Mouse (Mus musculus): ENCODE measurements around the gene Man1a.

The Man1a gene

DNA sequence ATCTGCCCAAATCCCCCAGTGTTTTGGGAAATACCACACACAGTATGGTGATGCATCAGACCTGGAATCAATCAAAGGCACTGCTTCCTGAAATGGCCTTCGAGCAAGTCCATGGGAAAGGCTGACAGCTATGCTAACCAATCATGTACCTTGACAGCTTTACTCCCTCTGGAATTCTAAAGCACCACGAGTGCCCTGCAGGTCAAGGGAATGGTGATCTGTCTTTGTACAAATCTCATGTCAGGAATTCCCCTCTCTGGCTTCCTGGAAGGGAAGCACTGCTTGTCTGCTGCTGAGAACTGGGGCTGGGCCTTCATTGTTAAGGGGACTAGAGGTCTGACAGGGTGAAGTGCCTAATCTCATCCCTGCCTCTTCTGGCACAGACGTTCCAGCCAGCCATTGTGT is 17.3 kb downstream of the Man1a start:
- no peaks in the 10 kb centered on the region for H3K36me3 ChIP-seq (ENCODE audit: insufficient read depth, low read length)
- no peak overlapping the region for H3K4me3 ChIP-seq (replicated peaks; ENCODE audit: low read length)
- no peaks in the 10 kb centered on the region for H3K27me3 ChIP-seq (ENCODE audit: insufficient read depth, low read length)
- H3K4me1 ChIP-seq (replicated peaks; ENCODE audit: low read depth, low read length), result peaks cover 10% of the 10 kb centered on the region
- H3K9me3 ChIP-seq (ENCODE audit: low read length), result no peaks in the 10 kb centered on the region
- TF ChIP-seq POU5F1 (IDR thresholded peaks at IDR 0.05; ENCODE audit: borderline replicate concordance, low read length) (no peak), NANOG (IDR thresholded peaks at IDR 0.05; ENCODE audit: borderline replicate concordance, low read length) (no peak), CTCF (conservative IDR thresholded peaks at IDR 0.05; ENCODE audit: low read length) (no peak)

DNA sequence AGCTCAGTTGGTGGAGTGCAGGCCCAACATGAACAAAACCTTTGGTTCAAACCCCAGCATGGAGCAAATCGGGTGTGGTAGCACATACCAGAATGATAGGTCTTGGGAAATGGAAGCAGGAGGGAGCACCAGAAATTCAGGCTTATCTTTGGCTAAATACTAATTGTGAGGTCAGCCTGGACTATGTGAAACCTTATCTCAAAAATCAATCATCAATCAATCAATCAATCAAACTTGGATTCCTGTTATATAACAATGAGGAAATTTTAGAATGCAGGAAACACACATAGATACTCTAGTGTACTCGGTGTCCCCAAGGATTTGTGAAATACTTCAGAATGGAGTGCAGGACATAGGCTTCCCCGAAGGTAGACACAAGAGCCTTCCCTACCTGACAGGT is 17.8 kb downstream of the Man1a start:
- Histone ChIP-seq H3K9me3 (ENCODE audit: low read length) (no peaks in the 10 kb centered on the region), H3K4me3 (replicated peaks; ENCODE audit: low read length) (no peak overlapping the region), H3K27me3 (ENCODE audit: insufficient read depth, low read length) (no peaks in the 10 kb centered on the region), H3K4me1 (replicated peaks; ENCODE audit: low read depth, low read length) (peaks cover 10% of the 10 kb centered on the region), H3K36me3 (ENCODE audit: insufficient read depth, low read length) (no peaks in the 10 kb centered on the region)
- TF ChIP-seq POU5F1 (IDR thresholded peaks at IDR 0.05; ENCODE audit: borderline replicate concordance, low read length) (no peak), NANOG (IDR thresholded peaks at IDR 0.05; ENCODE audit: borderline replicate concordance, low read length) (no peak)

DNA sequence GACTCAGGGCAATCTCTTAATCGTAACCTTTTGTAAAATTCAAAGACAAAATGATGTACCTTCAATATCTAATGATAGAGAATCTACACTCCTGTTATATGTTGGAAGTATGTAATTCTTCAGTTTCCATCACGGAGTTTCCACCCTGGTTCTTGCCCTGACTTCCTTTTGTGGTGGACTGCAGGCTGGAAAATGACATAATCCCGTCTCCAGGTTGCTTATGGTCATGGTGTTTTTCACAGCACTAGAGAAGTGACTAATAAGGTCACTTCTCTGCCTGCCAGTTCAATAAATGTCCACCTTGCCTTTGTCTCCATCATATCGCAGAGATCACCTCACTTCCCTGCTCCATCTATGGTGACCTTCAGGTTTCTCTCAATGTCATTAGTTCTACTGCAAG is 22.2 kb downstream of the Man1a start:
- Histone ChIP-seq H3K4me3 (replicated peaks; ENCODE audit: low read length) (no peak overlapping the region), H3K27me3 (ENCODE audit: insufficient read depth, low read length) (no peaks in the 10 kb centered on the region), H3K9me3 (ENCODE audit: low read length) (no peaks in the 10 kb centered on the region), H3K36me3 (ENCODE audit: insufficient read depth, low read length) (no peaks in the 10 kb centered on the region), H3K4me1 (replicated peaks; ENCODE audit: low read depth, low read length) (peaks cover 8% of the 10 kb centered on the region)
- no peak for TF ChIP-seq POU5F1 (IDR thresholded peaks at IDR 0.05; ENCODE audit: borderline replicate concordance, low read length)
- TF ChIP-seq NANOG (IDR thresholded peaks at IDR 0.05; ENCODE audit: borderline replicate concordance, low read length), result no peak
- no peak for TF ChIP-seq CTCF (conservative IDR thresholded peaks at IDR 0.05; ENCODE audit: low read length)

DNA sequence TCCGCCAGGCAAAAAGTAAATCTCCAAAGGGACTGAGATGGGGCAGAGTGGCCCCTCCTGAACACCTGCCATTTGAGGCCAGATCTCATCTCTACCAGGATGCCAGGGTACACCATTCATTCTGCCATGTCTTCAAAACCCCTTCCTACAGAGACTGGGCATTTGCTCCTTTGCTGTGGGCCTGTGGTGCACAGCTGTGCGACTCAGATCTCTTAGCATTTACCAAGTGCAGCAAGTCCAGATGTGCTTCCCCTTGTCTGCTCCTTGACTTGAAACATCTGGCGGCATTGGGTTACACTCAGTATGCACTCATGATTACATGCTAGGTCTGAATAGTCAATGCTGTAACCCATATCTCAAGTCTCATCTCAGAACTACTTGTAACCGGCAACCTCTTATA is 28.5 kb downstream of the Man1a start:
- TF ChIP-seq POU5F1 (IDR thresholded peaks at IDR 0.05; ENCODE audit: borderline replicate concordance, low read length) (no peak), CTCF (conservative IDR thresholded peaks at IDR 0.05; ENCODE audit: low read length) (no peak), NANOG (IDR thresholded peaks at IDR 0.05; ENCODE audit: borderline replicate concordance, low read length) (no peak)

DNA sequence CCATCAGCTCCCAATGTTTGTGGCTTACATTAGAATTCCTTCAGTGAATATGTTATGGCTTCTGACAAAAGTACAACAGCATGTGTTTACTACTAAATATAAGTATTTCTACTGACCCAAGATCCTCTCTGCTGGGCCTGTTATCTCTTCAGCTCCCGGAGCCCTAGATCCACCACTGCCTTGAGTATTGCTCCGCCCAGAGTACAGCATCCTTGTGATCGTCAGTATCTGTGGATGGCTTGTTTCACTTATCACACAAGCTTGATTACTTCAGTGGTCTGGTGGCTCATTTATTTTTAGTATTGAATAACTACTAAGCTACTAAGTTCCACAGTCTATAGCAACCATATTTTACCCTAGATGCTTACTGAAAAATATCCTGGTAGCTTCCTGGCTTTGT is 33.1 kb downstream of the Man1a start:
- TF ChIP-seq NANOG (IDR thresholded peaks at IDR 0.05; ENCODE audit: borderline replicate concordance, low read length), result no peak
- TF ChIP-seq POU5F1 (IDR thresholded peaks at IDR 0.05; ENCODE audit: borderline replicate concordance, low read length), result no peak
- TF ChIP-seq CTCF (conservative IDR thresholded peaks at IDR 0.05; ENCODE audit: low read length), result no peak
- H3K36me3 ChIP-seq (ENCODE audit: insufficient read depth, low read length), result no peaks in the 10 kb centered on the region
- no peaks in the 10 kb centered on the region for H3K4me1 ChIP-seq (replicated peaks; ENCODE audit: low read depth, low read length)
- H3K4me3 ChIP-seq (replicated peaks; ENCODE audit: low read length), result no peak overlapping the region
- no peaks in the 10 kb centered on the region for H3K27me3 ChIP-seq (ENCODE audit: insufficient read depth, low read length)
- H3K9me3 ChIP-seq (ENCODE audit: low read length), result no peaks in the 10 kb centered on the region

More for the DNA sequence above, 28.5 kb downstream of the Man1a start:
- no peaks in the 10 kb centered on the region for H3K36me3 ChIP-seq (ENCODE audit: insufficient read depth, low read length)
- no peaks in the 10 kb centered on the region for H3K9me3 ChIP-seq (ENCODE audit: low read length)
- no peak overlapping the region for H3K4me3 ChIP-seq (replicated peaks; ENCODE audit: low read length)
- no peaks in the 10 kb centered on the region for H3K4me1 ChIP-seq (replicated peaks; ENCODE audit: low read depth, low read length)
- no peaks in the 10 kb centered on the region for H3K27me3 ChIP-seq (ENCODE audit: insufficient read depth, low read length)

DNA sequence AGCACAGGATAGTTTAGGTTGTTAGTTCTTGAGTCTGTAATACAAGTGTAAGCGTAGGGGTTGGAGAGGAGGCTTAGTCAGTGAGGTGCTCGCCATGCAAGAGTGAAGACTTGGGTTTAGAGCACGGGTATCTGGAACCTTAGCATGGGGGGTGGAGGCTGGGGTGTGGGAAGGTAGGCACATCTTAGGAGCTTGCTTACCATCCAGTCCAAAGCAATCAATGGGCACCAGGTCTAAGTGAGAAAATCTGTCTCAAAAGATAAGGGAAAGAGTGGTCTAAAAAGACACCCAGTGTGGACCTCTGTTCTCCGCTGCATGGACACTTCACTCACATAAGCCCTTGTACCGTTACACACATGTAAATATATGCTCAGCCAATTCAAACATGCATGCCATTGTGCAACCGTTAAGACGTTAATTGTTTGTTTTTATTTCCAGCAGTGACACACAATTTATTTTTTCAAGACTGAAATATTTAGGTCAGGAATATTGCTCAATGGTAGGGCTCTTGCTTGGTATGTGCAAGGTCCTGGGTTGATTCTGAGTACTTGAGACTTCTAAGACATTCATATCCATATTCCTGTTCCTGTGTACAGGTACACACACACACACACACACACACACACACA is 34.1 kb downstream of the Man1a start:
- Histone ChIP-seq H3K4me1 (replicated peaks; ENCODE audit: low read depth, low read length) (no peaks in the 10 kb centered on the region), H3K27me3 (ENCODE audit: insufficient read depth, low read length) (no peaks in the 10 kb centered on the region), H3K36me3 (ENCODE audit: insufficient read depth, low read length) (no peaks in the 10 kb centered on the region), H3K4me3 (replicated peaks; ENCODE audit: low read length) (no peak overlapping the region), H3K9me3 (ENCODE audit: low read length) (no peaks in the 10 kb centered on the region)
- TF ChIP-seq CTCF (conservative IDR thresholded peaks at IDR 0.05; ENCODE audit: low read length), result no peak
- TF ChIP-seq POU5F1 (IDR thresholded peaks at IDR 0.05; ENCODE audit: borderline replicate concordance, low read length), result no peak
- TF ChIP-seq NANOG (IDR thresholded peaks at IDR 0.05; ENCODE audit: borderline replicate concordance, low read length), result no peak

DNA sequence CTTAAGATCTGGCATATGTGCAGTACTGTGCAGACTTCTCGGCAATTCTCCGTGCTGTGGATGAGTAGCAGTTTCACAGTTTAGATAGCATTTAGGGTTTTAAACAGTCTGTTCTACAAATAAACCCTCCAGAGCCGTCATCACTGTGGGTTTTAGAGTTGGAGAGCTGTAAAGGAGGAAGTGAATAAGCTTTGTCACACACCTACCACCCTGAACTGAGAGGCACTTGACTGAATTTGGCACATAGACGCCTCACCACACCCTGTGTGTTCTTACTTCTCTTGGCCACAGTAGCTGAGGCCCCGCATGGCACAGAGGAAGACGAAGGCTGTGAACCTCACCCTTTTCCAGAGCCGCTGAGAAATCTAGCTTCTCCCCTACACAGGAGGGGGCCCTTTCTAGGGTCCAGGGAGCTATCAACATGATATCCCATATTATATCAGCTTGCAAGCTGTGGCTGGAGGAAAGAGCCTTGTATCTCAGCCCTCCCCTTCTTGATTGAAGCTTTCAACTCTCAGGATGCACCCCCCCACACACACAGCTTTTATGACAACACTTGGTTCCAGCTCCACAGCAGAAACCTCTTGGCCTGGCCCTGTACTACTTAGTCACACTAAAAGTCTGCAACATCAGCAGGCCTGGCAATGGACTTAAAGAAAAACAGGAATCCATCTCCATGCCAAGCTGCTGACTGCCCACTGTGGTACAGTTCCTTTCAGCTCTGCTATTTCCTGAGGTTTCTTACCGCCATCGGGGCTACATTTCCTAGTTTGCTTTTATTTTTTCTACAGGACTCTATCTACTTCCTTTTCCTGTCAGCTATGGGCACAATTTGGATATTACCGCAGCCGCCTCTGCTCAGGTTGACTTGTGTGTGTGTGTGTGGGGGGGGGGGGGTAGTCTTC is 35.9 kb downstream of the Man1a start:
- H3K27me3 ChIP-seq (ENCODE audit: insufficient read depth, low read length), result no peaks in the 10 kb centered on the region
- H3K9me3 ChIP-seq (ENCODE audit: low read length), result no peaks in the 10 kb centered on the region
- no peak overlapping the region for H3K4me3 ChIP-seq (replicated peaks; ENCODE audit: low read length)
- no peaks in the 10 kb centered on the region for H3K36me3 ChIP-seq (ENCODE audit: insufficient read depth, low read length)
- TF ChIP-seq POU5F1 (IDR thresholded peaks at IDR 0.05; ENCODE audit: borderline replicate concordance, low read length) (no peak), NANOG (IDR thresholded peaks at IDR 0.05; ENCODE audit: borderline replicate concordance, low read length) (no peak), CTCF (conservative IDR thresholded peaks at IDR 0.05; ENCODE audit: low read length) (no peak)
- no peaks in the 10 kb centered on the region for H3K4me1 ChIP-seq (replicated peaks; ENCODE audit: low read depth, low read length)

DNA sequence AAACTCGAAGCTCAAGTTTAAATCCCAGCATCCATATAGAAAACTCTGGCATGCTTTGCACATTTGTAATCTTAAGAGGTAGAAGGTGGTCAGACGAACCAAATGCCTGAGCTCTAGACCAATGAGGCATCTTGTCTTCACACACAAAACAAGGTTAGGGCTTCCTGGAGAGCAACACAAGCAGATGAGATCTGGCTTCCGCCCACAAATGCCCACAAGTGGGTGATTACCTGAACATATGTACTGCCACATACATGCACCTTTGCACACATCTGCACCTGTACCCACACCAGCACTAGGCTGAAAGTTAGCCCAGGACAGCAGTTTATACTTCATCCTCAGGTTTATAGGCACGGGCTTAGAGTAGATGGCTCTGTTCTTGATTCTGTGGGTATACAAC is 36.7 kb downstream of the Man1a start:
- no peaks in the 10 kb centered on the region for H3K27me3 ChIP-seq (ENCODE audit: insufficient read depth, low read length)
- no peaks in the 10 kb centered on the region for H3K4me1 ChIP-seq (replicated peaks; ENCODE audit: low read depth, low read length)
- H3K9me3 ChIP-seq (ENCODE audit: low read length), result no peaks in the 10 kb centered on the region
- TF ChIP-seq CTCF (conservative IDR thresholded peaks at IDR 0.05; ENCODE audit: low read length) (no peak), POU5F1 (IDR thresholded peaks at IDR 0.05; ENCODE audit: borderline replicate concordance, low read length) (no peak), NANOG (IDR thresholded peaks at IDR 0.05; ENCODE audit: borderline replicate concordance, low read length) (no peak)
- no peaks in the 10 kb centered on the region for H3K36me3 ChIP-seq (ENCODE audit: insufficient read depth, low read length)
- no peak overlapping the region for H3K4me3 ChIP-seq (replicated peaks; ENCODE audit: low read length)
